Mouse (Mus musculus) ES-Bruce4 (cell line): Measurements from ENCODE around the gene Tmigd3.

ENCODE experiments used
- CTCF ChIP-seq: IDR thresholded peaks from one replicate; pipeline ENCODE4 v1.8.1; 2011; ENCODE audit warnings: low read depth, low read length
- EP300 ChIP-seq: IDR thresholded peaks from 2 replicates; pipeline ENCODE4 v1.6.1; 2011; ENCODE audit warnings: low read depth, low read length; ENCODE audit not compliant: insufficient read depth
- POLR2A ChIP-seq: IDR thresholded peaks from one replicate; pipeline ENCODE4 v1.8.1; 2011; ENCODE audit warnings: low read length; ENCODE audit not compliant: insufficient read depth

- TF ChIP-seq POLR2A, result no peak
- no peak for TF ChIP-seq CTCF
- TF ChIP-seq EP300, result no peak
Measured at GRCm38 (mm10) chr3:105918355-105918745, 47.6 kb downstream of the Tmigd3 start.
